Comparison of ENCODE assay signal across 25 mouse cellular contexts in genomic region chr7:92580491-92581207, GRCm38 (mm10). TPM values are rescaled to one million over a fixed set of nuclear protein-coding genes. Genes with fewer than 3 reads are reported as not detected.
DNase-seq lines count a peak whose midpoint lies in the region; ATAC-seq and TF ChIP-seq lines count a peak whose summit lies in the region.
"Had no signal": no experiment of that assay in that cellular context is flagged by ENCODE, and none has a peak within 500 bp of the region (broad histone marks: within the 10 kb centered on the region; RNA-seq: fewer than 3 reads in every experiment).

No protein-coding gene starts in this region.

- no peak overlapping the region for H3K9ac ChIP-seq in liver, embryonic 12.5 days
- H3K9ac ChIP-seq: embryonic facial prominence, embryonic 12.5 days; heart, embryonic 13.5 days; hindbrain, embryonic 15.5 days; kidney, embryonic 15.5 days had no signal

- H3K4me2 ChIP-seq in liver, embryonic 12.5 days = no peak overlapping the region
- H3K4me2 ChIP-seq: embryonic facial prominence, embryonic 12.5 days; heart, embryonic 13.5 days; hindbrain, embryonic 15.5 days; kidney, embryonic 15.5 days had no signal

- DNase-seq in cerebellum, postnatal 4 days (ENCODE audit: low spot score in 2 of 2) = no peak
- peak; percentile 19 to 57 for DNase-seq in layer of hippocampus, adult 18-20 months (ENCODE audit: low spot score in 2 of 2)
- no peak for DNase-seq in layer of hippocampus, adult 9-11 months
- DNase-seq in cerebellum, adult 8-10 months = peak; percentile 64
- no peak for DNase-seq in spleen, postnatal 4 days (ENCODE audit: low spot score in 2 of 2)
- DNase-seq in gastrocnemius, adult 2 months = no peak
- DNase-seq: gastrocnemius, postnatal 10 days; heart, adult 18-20 months; kidney, postnatal 4 days; lung, adult 18-20 months; midbrain, embryonic 14.5 days; thymus, postnatal 25 days had no signal

- no peak overlapping the region for H3K27ac ChIP-seq in liver, embryonic 12.5 days
- H3K27ac ChIP-seq in gastrocnemius, adult 2 months = no peak overlapping the region
- H3K27ac ChIP-seq: embryonic facial prominence, embryonic 12.5 days; heart, embryonic 13.5 days; hindbrain, embryonic 15.5 days; kidney, embryonic 15.5 days; limb, embryonic 10.5 days had no signal

- H3K4me3 ChIP-seq in liver, embryonic 12.5 days = no peak overlapping the region
- no peak overlapping the region for H3K4me3 ChIP-seq in gastrocnemius, adult 2 months
- H3K4me3 ChIP-seq: embryonic facial prominence, embryonic 12.5 days; erythroblast, embryonic 14.5 days; heart, embryonic 13.5 days; hindbrain, embryonic 15.5 days; kidney, embryonic 15.5 days; limb, embryonic 10.5 days; megakaryocyte, embryonic 14.5 days; myocyte had no signal

- 86% methylated on average over 5 of the region's 5 CpGs for WGBS in liver, embryonic 12.5 days (ENCODE audit: insufficient replicate concordance)

- H3K27me3 ChIP-seq in liver, embryonic 12.5 days (replicated peaks) = no peaks in the 10 kb centered on the region
- H3K27me3 ChIP-seq: embryonic facial prominence, embryonic 12.5 days; heart, embryonic 13.5 days; hindbrain, embryonic 15.5 days; kidney, embryonic 15.5 days; megakaryocyte, embryonic 14.5 days had no signal

- peak; percentile 75 for ATAC-seq in cerebellum, adult (ENCODE audit: insufficient number of reproducible peaks, low FRiP score, low TSS enrichment)
- no peak for ATAC-seq in liver, embryonic 12.5 days
- ATAC-seq: CD4-positive, CD25-positive, alpha-beta regulatory T cell, adult 4 months; intestine, embryonic 16.5 days had no signal

- no peaks in the 10 kb centered on the region for H3K4me1 ChIP-seq in liver, embryonic 12.5 days
- H3K4me1 ChIP-seq: embryonic facial prominence, embryonic 12.5 days; heart, embryonic 13.5 days; hindbrain, embryonic 15.5 days; kidney, embryonic 15.5 days; limb, embryonic 10.5 days; megakaryocyte, embryonic 14.5 days had no signal

- intact Hi-C loops in gastrocnemius, adult 2 months (cut with DNase I) = no loop called here

- H3K36me3 ChIP-seq in liver, embryonic 12.5 days = peaks cover 7% of the 10 kb centered on the region
- H3K36me3 ChIP-seq: G1E had no signal

- no peak for TF ChIP-seq CTCF in gastrocnemius, adult 2 months (IDR thresholded peaks at IDR 0.05)

- no peaks in the 10 kb centered on the region for H3K9me3 ChIP-seq in liver, embryonic 12.5 days (replicated peaks)
- H3K9me3 ChIP-seq: embryonic facial prominence, embryonic 12.5 days; G1E; heart, embryonic 13.5 days; hindbrain, embryonic 15.5 days; kidney, embryonic 15.5 days; limb, embryonic 10.5 days; megakaryocyte, embryonic 14.5 days had no signal

RNA-seq across cellular contexts. Expression of gene Ccdc90b, which starts 19.7 kb away (rescaled TPM):
- total RNA-seq in layer of hippocampus, adult 18-20 months (2021) = 10 to 100 TPM; 14.9 to 15.6 TPM
- 20.1 and 21.2 TPM in 2 replicates for polyA plus RNA-seq in liver, embryonic 12.5 days (2016; fragmentation: Nextera tagmentation; extraction: Ambion mirVana)
- 10 to 100 TPM; 17.2 to 23.9 TPM for total RNA-seq in gastrocnemius, adult 2 months (2021)
- total RNA-seq: G1E had no signal
- polyA plus RNA-seq: G1E had no signal

RNA-seq across cellular contexts. Expression of gene Ankrd42, which starts 56.3 kb away (rescaled TPM):
- total RNA-seq in layer of hippocampus, adult 18-20 months (2021) = 10 to 100 TPM; 16.3 to 17.1 TPM
- polyA plus RNA-seq in liver, embryonic 12.5 days (2016; fragmentation: Nextera tagmentation; extraction: Ambion mirVana) = 0.77 and 1.1 TPM in 2 replicates
- under 1 TPM; 0.31 to 0.39 TPM for total RNA-seq in gastrocnemius, adult 2 months (2021)

Comparison
In these comparisons a context has a peak if more than half of its experiments do, and no peak if none do; other contexts are left out.
1. DNase-seq: peak in layer of hippocampus, adult 18-20 months (2 of 2) and cerebellum, adult 8-10 months (single experiment); none in cerebellum, postnatal 4 days (0 of 2), layer of hippocampus, adult 9-11 months (single experiment), spleen, postnatal 4 days (0 of 2) and gastrocnemius, adult 2 months (single experiment).
2. RNA of gene Ankrd42, which starts 56.3 kb away (total RNA-seq): 16.3 to 17.1 TPM in layer of hippocampus, adult 18-20 months; 0.31 to 0.39 TPM in gastrocnemius, adult 2 months; every median in the first group is over 10 times any median in the second.